Mouse (Mus musculus) CH12.LX (cell line): ENCODE measurements around the gene Carmil1. TPM values are rescaled to one million over a fixed set of nuclear protein-coding genes. Genes with fewer than 3 reads are reported as not detected.

Experiments used
- DNase-seq: peaks from one replicate; pipeline ENCODE4 v3.0.0-alpha.2; 2013; ENCODE audit errors: extremely low read depth
- H3K27ac ChIP-seq: 2 replicates; pipeline ENCODE4 v1.5.1; 2012; ENCODE audit warnings: low read depth, mild to moderate bottlenecking, control low read depth, moderate library complexity; ENCODE audit not compliant: insufficient read depth
- H3K27me3 ChIP-seq: replicated peaks from 2 replicates; pipeline ENCODE3; 2012; ENCODE audit warnings: inconsistent platforms
- H3K36me3 ChIP-seq, 2 experiments: replicated peaks in 1 of 2; 2 replicates each; pipeline versions ENCODE3 to v1.6.1; 2012; ENCODE audit warnings: inconsistent platforms in 1 of 2, low read length in 1 of 2, mild to moderate bottlenecking in 1 of 2, mixed read lengths in 1 of 2, moderate library complexity in 1 of 2; ENCODE audit not compliant: control insufficient read depth in 1 of 2, insufficient read depth in 1 of 2
- H3K4me1 ChIP-seq, 2 experiments: 2 replicates each; pipeline ENCODE4 v1.6.1; 2012; ENCODE audit warnings: inconsistent platforms in 1 of 2, moderate library complexity in 1 of 2; ENCODE audit not compliant: insufficient read depth in 2 of 2, control insufficient read depth in 1 of 2
- H3K4me2 ChIP-seq: 2 replicates; pipeline ENCODE4 v1.6.1; 2012; ENCODE audit warnings: low read depth, mild to moderate bottlenecking, control low read depth; ENCODE audit not compliant: poor library complexity, insufficient read depth, severe bottlenecking
- H3K4me3 ChIP-seq, 3 experiments: fragments of 150-350 bp in 1 of 3; sonication (generic) in 1 of 3; replicated peaks in 1 of 3; 2 replicates each; pipeline versions ENCODE3 to v1.5.1; 2011 to 2012; ENCODE audit warnings: low read depth in 2 of 3, low read length in 2 of 3, mild to moderate bottlenecking in 2 of 3, moderate library complexity in 2 of 3, control low read depth in 1 of 3, improper control_type of control experiment in 1 of 3, inconsistent platforms in 1 of 3, mixed read lengths in 1 of 3; ENCODE audit not compliant: poor library complexity in 1 of 3
- H3K79me2 ChIP-seq: replicated peaks from 2 replicates; pipeline ENCODE4 v1.6.1; 2012; ENCODE audit warnings: mild to moderate bottlenecking, moderate library complexity; ENCODE audit not compliant: control insufficient read depth, poor library complexity, insufficient read depth, severe bottlenecking; ENCODE audit errors: extremely low read depth
- H3K9ac ChIP-seq: 2 replicates; pipeline ENCODE4 v1.6.1; 2012; ENCODE audit warnings: low read depth, mild to moderate bottlenecking, control low read depth, moderate library complexity; ENCODE audit not compliant: insufficient read depth
- H3K9me3 ChIP-seq: replicated peaks from 2 replicates; pipeline ENCODE3; 2012; ENCODE audit warnings: low read length, inconsistent platforms, mixed read lengths
- BHLHE40 ChIP-seq: IDR thresholded peaks from 2 replicates; pipeline ENCODE4 v1.6.1; 2011; ENCODE audit warnings: mild to moderate bottlenecking, low read depth, low read length, improper control_type of control experiment
- CHD1 ChIP-seq: IDR thresholded peaks from 2 replicates; pipeline ENCODE4 v1.6.1; 2012; ENCODE audit warnings: low read depth, low read length, improper control_type of control experiment, inconsistent platforms
- CHD2 ChIP-seq: IDR thresholded peaks from 2 replicates; pipeline ENCODE4 v1.6.1; 2011; ENCODE audit warnings: low read length, improper control_type of control experiment
- ELF1 ChIP-seq: IDR thresholded peaks from 2 replicates; pipeline ENCODE4 v1.6.1; 2014; ENCODE audit warnings: low read depth, mild to moderate bottlenecking, inconsistent platforms, low read length, improper control_type of control experiment
- EP300 ChIP-seq: IDR thresholded peaks from 2 replicates; pipeline ENCODE4 v1.6.1; 2011; ENCODE audit warnings: low read length, improper control_type of control experiment
- ETS1 ChIP-seq: conservative IDR thresholded peaks from 2 replicates; pipeline ENCODE4 v1.6.1; 2012; ENCODE audit warnings: low read depth, mild to moderate bottlenecking, inconsistent platforms, low read length, improper control_type of control experiment, moderate library complexity
- HCFC1 ChIP-seq: IDR thresholded peaks from 2 replicates; pipeline ENCODE4 v1.6.1; 2012; ENCODE audit warnings: low read depth, mild to moderate bottlenecking, inconsistent platforms, low read length, improper control_type of control experiment
- IRF4 ChIP-seq: IDR thresholded peaks from 2 replicates; pipeline ENCODE4 v1.6.1; 2014; ENCODE audit warnings: low read depth, mild to moderate bottlenecking, inconsistent platforms, low read length, improper control_type of control experiment
- JUN ChIP-seq: IDR thresholded peaks from 2 replicates; pipeline ENCODE4 v1.6.1; 2011; ENCODE audit warnings: low read depth, mild to moderate bottlenecking, low read length, improper control_type of control experiment, moderate library complexity; ENCODE audit not compliant: insufficient read depth
- MAFK ChIP-seq: IDR thresholded peaks from 2 replicates; pipeline ENCODE4 v1.6.1; 2011; ENCODE audit warnings: low read length, improper control_type of control experiment; ENCODE audit not compliant: insufficient replicate concordance
- MAX ChIP-seq: IDR thresholded peaks from 2 replicates; pipeline ENCODE4 v1.6.1; 2011; ENCODE audit warnings: low read length, improper control_type of control experiment
- MAZ ChIP-seq: IDR thresholded peaks from 2 replicates; pipeline ENCODE4 v1.6.1; 2012; ENCODE audit warnings: low read depth, mild to moderate bottlenecking, inconsistent platforms, low read length, improper control_type of control experiment, moderate library complexity
- MEF2A ChIP-seq: IDR thresholded peaks from 2 replicates; pipeline ENCODE4 v1.6.1; 2014; ENCODE audit warnings: low read depth, mild to moderate bottlenecking, inconsistent platforms, low read length, improper control_type of control experiment, borderline replicate concordance
- MXI1 ChIP-seq: IDR thresholded peaks from 2 replicates; pipeline ENCODE4 v1.6.1; 2011; ENCODE audit warnings: mild to moderate bottlenecking, low read depth, low read length, improper control_type of control experiment
- NELFE ChIP-seq: IDR thresholded peaks from 2 replicates; pipeline ENCODE4 v1.6.1; 2011; ENCODE audit warnings: low read depth, low read length, improper control_type of control experiment
- POLR2A ChIP-seq: IDR thresholded peaks from 2 replicates; pipeline ENCODE4 v1.6.1; 2011; ENCODE audit warnings: low read depth, mild to moderate bottlenecking, improper control_type of control experiment, low read length
- RAD21 ChIP-seq: IDR thresholded peaks from 2 replicates; pipeline ENCODE4 v1.6.1; 2011; ENCODE audit warnings: low read depth, mild to moderate bottlenecking, low read length, improper control_type of control experiment, moderate library complexity
- RCOR1 ChIP-seq: conservative IDR thresholded peaks from 2 replicates; pipeline ENCODE4 v1.6.1; 2012; ENCODE audit warnings: low read depth, mild to moderate bottlenecking, inconsistent platforms, low read length, improper control_type of control experiment
- TBP ChIP-seq: conservative IDR thresholded peaks from 2 replicates; pipeline ENCODE4 v1.6.1; 2011; ENCODE audit warnings: low read depth, low read length, improper control_type of control experiment
- TCF12 ChIP-seq: IDR thresholded peaks from 2 replicates; pipeline ENCODE4 v1.6.1; 2014; ENCODE audit warnings: low read depth, mild to moderate bottlenecking, inconsistent platforms, low read length, improper control_type of control experiment
- USF1 ChIP-seq: IDR thresholded peaks from 2 replicates; pipeline ENCODE4 v1.6.1; 2014; ENCODE audit warnings: low read depth, mild to moderate bottlenecking, inconsistent platforms, low read length, improper control_type of control experiment
- dilution Hi-C: fragments of 300-500 bp; cut with MboI; formaldehyde crosslinking; loops from 2 replicates; pipeline ENCODE4 v1.14.3; 2020; ENCODE audit warnings: low sequenced_read_pairs; ENCODE audit not compliant: extremely low pct_unique_long_range_greater_than_20kb, extremely low pct_ligation_motif_present
- in situ Hi-C: fragments of 300-500 bp; cut with MboI; formaldehyde crosslinking; loops from 3 replicates; pipeline ENCODE4 v1.14.3; 2019; ENCODE audit warnings: low sequenced_read_pairs, low pct_ligation_motif_present, low pct_unique_long_range_greater_than_20kb, mixed read lengths
- polyA plus RNA-seq: library from polyadenylated mRNA; unstranded; fragments of >175 nt; gene quantifications from 2 replicates; pipeline ENCODE4 v1.2.1, GENCODE M21; 2012; ENCODE audit warnings: low read depth; ENCODE audit not compliant: insufficient read length
- total RNA-seq, 2 experiments: library from RNA; depleted of rRNA; stranded (reverse); fragments of 300-350 nt in 1 of 2; fragments of >200 nt in 1 of 2; gene quantifications; 2 replicates each; pipeline ENCODE4 v1.2.3; 2012 to 2014

Gene Carmil1
- total and polyA plus RNA-seq, 3 experiments, result 1.1 to 9.4 (median 7.2) TPM

GRCm38 (mm10) chr13:24187026-24187425, 93.6 kb downstream of the Carmil1 start:
- Histone ChIP-seq H3K4me2 (no peak overlapping the region), H3K36me3 (no peaks in the 10 kb centered on the region), H3K4me1 (no peaks in the 10 kb centered on the region), H3K4me3 (no peak overlapping the region), H3K9ac (no peak overlapping the region), H3K79me2 (no peaks in the 10 kb centered on the region), H3K27me3 (no peaks in the 10 kb centered on the region), H3K27ac (no peak overlapping the region), H3K9me3 (no peaks in the 10 kb centered on the region)
- in situ Hi-C loops (no loop called here), dilution Hi-C loops (no loop called here)
- no peak for DNase-seq
- TF ChIP-seq MAFK, result no peak
- no peak for TF ChIP-seq MXI1
- no peak for TF ChIP-seq CHD1
- TF ChIP-seq CHD2, result no peak
- no peak for TF ChIP-seq RAD21
- TF ChIP-seq EP300, result no peak
- TF ChIP-seq MAX, result no peak
- no peak for TF ChIP-seq BHLHE40
- no peak for TF ChIP-seq POLR2A
- no peak for TF ChIP-seq NELFE
- TF ChIP-seq MEF2A, result no peak
- TF ChIP-seq USF1, result no peak
- TF ChIP-seq MAZ, result no peak
- no peak for TF ChIP-seq ELF1
- TF ChIP-seq HCFC1, result no peak
- no peak for TF ChIP-seq IRF4
- no peak for TF ChIP-seq TBP
- TF ChIP-seq ETS1, result no peak
- TF ChIP-seq JUN, result no peak
- TF ChIP-seq TCF12, result no peak

GRCm38 (mm10) chr13:24185641-24186040, 95.0 kb downstream of the Carmil1 start:
- dilution Hi-C loops, result no loop called here
- H3K4me2 ChIP-seq, result no peak overlapping the region
- no peak overlapping the region for H3K9ac ChIP-seq
- H3K36me3 ChIP-seq, result no peaks in the 10 kb centered on the region
- no peak for DNase-seq
- H3K9me3 ChIP-seq, result no peaks in the 10 kb centered on the region
- H3K27ac ChIP-seq, result no peak overlapping the region
- H3K79me2 ChIP-seq, result no peaks in the 10 kb centered on the region
- TF ChIP-seq ELF1 (no peak), RCOR1 (no peak)
- in situ Hi-C loops, result no loop called here
- H3K4me1 ChIP-seq, result no peaks in the 10 kb centered on the region
- no peak overlapping the region for H3K4me3 ChIP-seq
- no peaks in the 10 kb centered on the region for H3K27me3 ChIP-seq
